Mouse (Mus musculus) induced T-regulatory cell, adult 2 months (primary cell): Measurements from ENCODE around the gene Taar6.

Experiments
- DNase-seq: peaks from one replicate; pipeline ENCODE4 v3.0.0-alpha.2; 2012; ENCODE audit warnings: low read depth

Gene Taar6

GRCm38 (mm10) chr10:23985546-23985945, at the start of gene Taar6:
Taar6 (minus strand) TSS chr10:23985646.
- no peak for DNase-seq

- no peak for DNase-seq
These were observed 45.9 kb upstream of the Taar6 start for GRCm38 (mm10) chr10:24031347-24031746.

DNA sequence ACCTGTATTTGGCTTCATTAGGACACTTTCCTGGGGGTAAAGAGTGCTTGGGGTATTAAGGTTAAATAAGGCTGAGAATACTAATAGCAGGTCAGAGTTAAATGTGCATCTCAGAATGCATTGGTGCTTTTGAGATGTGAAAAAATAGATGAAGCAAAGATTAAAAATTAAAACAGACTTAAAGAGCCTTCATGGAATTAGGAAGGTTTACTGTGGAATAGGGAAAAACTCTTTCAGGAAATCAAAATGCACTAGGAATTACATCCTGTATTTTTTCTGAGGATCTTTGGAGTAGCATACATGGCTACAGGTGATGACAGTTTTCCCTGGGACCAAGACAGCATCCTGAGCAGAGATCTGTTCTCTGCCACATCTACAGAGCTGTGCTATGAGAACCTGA, 41.5 kb upstream of the Taar6 start, which contains the start of gene Taar7d:
Taar7d (plus strand) TSS at position 301 of the 400 bp plus-strand sequence.
- DNase-seq: no peak

DNA sequence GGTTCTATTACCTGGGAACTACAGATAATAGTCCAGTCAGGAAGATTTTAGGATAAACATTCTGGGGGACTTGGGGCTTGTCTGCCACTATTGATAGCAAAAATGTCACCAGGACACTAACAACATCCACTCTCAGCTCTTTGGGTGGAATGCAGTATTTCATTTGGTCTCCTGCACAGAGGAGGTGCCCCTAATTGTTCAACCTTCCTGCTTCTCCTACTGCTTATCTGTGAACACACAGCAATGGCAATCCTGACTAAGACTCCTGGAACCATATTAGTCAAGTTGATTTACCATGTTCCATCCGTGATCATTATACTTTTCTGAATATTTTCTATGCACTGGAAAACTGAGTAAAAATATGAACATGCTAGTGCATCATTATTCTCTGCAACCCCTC, 22.7 kb upstream of the Taar6 start:
- DNase-seq: no peak

- DNase-seq: no peak
These were observed 21.6 kb upstream of the Taar6 start for GRCm38 (mm10) chr10:24007034-24007433.

GRCm38 (mm10) chr10:24006442-24006841, 21.0 kb upstream of the Taar6 start:
- no peak for DNase-seq

DNA sequence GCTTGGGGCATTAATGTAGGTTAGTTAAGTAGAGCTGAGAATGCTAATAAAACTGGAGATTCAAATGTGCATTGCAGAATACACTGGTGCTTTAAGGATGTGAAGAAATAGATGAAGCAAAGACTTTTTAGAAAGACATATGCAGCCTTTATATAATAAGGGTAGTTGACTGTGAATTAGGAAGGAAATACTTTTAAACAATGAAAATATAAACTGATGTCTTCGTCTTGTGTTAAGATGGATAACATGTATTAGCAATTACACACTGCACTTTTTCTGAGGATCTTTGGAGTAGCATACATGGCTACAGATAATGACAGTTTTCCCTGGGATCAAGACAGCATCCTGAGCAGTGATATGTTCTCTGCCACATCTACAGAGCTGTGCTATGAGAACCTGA, 14.2 kb upstream of the Taar6 start, which contains the start of gene Taar7b:
Taar7b (plus strand) TSS at position 301 of the 400 bp plus-strand sequence.
- no peak for DNase-seq

- DNase-seq: no peak
These were observed 7.9 kb upstream of the Taar6 start, which contains the start of gene Taar7a for GRCm38 (mm10) chr10:23993381-23993780. Taar7a (minus strand) TSS chr10:23993481.

DNA sequence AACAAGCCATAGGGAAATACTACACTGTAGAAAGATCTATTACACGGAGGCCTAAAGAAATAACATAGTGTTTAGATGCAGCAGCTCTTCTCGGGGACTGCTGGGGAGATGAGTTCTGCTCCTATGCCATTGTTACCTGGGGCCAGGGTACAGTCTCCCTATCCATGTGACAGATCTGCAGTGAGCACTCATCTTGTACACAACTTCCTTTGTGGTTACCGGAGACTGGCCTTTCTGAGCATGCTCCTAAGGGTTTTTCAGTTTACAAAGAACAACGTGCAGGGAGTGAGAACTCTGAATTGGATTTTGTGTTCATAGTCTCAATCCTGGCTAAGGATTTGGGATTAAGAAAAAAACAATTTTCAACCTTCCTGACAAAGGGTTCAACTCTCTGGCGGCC, 973 bp upstream of the Taar6 start:
- DNase-seq: no peak

DNA sequence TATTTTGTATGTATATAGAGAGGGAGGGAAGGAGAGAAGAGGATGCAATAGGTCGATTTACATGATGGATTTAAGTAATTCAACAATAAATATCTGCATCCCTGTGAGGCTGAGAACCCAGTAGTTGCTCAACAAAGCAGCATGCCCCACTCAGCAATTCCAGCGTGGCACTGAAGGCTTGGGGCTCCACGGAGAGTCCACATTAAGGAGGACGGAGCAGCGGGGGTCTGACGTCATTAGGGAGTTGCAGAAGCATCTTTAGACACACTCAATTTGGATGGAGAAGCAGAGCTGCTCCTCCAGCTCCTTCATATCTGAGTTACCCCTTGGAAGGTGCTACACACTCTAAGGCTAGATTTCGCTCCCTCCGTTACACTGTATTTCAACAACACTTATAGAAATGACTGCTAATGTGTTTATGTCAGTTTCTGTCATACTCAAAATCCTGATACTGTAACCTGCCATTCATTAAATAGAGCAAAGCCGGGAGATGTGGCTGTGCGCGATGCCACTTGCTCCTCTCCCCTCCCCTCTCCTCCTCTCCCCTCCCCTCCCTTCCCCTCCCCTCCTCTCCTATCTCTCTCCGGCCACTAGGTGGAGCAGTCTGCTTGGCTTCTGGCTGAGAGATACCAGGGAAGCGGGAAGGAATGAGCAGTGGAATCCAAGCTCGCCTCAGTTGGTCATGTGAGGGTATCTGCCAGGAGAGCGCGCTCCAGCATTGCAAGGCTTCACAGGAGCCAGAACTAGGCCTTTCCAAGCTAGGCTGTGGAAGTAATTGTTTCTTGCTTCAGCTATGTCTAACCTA, 6.3 kb downstream of the Taar6 start:
- DNase-seq: peak; percentile 45

DNA sequence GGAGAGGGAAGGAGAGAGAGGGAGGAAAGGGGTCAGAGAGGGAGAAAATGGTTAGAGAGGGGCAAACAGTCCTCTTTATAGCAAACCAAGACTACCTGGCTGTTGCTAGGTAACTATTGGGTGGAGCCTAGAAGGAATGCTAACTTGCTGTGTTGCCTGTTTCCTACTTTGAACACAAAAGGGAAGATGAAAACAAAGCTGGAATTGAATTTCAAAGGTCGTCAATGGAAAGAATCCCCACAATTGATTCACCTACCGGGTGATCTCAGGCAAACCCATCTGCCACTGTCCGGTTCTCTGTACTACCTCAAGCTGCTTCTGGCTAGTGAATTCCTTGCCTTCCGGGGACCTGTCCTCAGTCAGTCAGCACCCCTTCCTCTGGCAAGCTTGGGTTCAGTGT, 7.5 kb downstream of the Taar6 start:
- no peak for DNase-seq

DNA sequence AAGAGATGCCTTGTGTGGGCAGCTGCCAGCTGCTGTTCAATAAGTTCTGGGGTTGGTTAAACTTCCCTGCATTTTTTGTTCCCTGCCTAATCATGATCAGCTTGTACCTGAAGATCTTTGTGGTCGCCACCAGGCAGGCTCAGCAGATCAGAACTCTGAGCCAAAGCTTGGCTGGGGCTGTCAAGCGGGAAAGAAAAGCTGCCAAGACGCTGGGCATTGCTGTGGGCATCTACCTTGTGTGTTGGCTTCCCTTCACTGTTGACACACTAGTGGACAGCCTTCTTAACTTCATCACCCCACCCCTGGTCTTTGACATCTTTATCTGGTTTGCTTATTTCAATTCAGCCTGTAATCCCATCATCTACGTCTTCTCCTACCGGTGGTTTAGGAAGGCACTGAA, 14.2 kb downstream of the Taar6 start:
- DNase-seq: no peak

DNA sequence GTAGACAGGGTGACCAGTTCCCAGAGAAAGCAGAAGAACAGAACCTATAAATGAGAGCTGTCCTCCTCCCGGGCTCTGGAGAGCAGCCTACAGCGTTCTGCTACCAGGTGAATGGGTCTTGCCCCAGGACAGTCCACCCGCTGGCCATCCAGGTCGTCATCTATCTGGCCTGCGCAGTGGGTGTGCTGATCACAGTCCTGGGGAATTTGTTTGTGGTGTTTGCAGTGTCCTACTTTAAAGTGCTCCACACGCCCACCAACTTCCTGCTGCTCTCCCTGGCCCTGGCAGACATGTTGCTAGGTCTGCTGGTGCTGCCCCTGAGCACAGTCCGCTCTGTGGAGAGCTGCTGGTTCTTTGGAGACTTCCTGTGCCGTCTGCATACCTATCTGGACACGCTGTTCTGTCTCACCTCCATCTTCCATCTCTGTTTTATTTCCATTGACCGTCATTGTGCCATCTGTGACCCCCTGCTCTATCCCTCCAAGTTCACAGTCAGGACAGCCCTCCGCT, 14.7 kb downstream of the Taar6 start, which contains the start of gene Taar5:
Taar5 (plus strand) TSS at position 51 of the 510 bp plus-strand sequence.
- no peak for DNase-seq

DNA sequence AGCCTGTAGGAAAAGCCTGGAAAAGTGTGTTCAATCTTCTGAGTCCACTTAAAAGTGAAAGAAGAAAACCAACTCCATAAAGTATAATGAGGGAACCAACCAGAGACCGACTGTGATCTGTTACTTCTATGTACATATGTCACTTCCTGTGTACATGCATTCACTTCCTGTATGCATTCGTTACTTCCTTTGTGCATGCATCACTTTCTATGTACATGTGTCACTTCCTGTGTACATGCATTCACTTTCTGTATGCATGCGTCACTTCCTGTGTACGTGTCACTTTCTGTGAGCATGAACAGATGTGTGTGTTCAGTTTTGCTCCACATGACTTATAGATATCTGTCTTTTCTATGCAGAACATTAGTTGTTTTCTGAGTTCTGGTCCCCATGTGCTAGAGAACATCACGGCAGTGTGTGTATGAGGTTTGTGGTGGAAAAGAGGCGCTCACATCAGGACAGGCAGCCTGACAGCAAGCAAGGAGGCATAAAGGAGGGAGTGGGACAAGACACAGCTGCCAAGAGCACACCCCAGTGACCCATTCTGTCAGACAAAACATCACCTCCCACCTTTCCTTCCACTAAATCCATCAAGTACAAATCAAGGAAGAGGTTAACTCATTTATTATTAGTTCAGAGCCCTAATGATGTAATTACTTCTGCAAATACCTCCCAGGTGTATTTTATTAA, 20.4 kb downstream of the Taar6 start:
- DNase-seq: peak; percentile 7

- DNase-seq: no peak
These were observed 22.0 kb downstream of the Taar6 start for GRCm38 (mm10) chr10:23963444-23963843.

DNA sequence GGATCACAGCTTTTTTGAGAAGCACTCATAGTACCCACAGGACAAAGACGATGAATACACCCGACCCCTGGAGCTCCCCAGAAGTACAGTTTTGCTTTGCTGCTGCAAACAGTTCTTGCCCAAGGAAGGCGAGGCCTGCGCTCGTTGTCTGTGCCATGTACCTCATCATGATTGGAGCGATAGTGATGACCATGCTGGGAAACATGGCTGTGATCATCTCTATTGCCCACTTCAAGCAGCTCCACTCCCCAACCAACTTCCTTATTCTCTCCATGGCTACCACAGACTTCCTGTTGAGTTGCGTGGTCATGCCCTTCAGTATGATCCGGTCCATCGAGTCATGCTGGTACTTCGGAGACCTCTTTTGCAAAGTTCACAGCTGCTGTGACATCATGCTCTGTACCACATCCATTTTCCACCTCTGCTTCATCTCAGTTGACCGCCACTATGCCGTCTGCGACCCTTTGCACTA, 25.0 kb downstream of the Taar6 start, which contains the start of gene Taar4:
Taar4 (plus strand) TSS at position 51 of the 472 bp plus-strand sequence.
- DNase-seq: no peak

- no peak for DNase-seq
These were observed 26.4 kb downstream of the Taar6 start for GRCm38 (mm10) chr10:23959071-23959470.

DNA sequence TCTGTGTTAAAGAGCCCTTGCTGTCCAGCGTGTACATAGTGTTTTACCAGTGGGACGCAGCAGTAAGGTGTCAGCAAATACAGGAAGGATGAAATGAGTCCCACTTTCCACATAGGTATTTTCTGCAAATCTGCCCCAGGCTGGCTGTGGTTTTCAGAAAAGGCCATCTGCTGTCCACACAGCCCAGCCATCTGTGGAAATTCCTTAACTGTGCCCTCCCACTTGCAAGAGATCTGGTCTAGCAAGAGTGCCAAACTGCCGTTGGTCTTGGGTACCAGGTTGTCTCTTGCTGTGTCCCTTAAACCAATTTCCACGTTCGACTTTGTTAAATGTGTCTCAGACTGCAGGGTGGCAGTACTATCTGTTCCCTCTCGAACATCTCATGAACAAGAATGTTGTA, 33.7 kb downstream of the Taar6 start:
- no peak for DNase-seq

GRCm38 (mm10) chr10:23949508-23950005, 35.9 kb downstream of the Taar6 start, which contains the start of gene Taar3:
Taar3 (plus strand) TSS chr10:23949558.
- DNase-seq: no peak

DNA sequence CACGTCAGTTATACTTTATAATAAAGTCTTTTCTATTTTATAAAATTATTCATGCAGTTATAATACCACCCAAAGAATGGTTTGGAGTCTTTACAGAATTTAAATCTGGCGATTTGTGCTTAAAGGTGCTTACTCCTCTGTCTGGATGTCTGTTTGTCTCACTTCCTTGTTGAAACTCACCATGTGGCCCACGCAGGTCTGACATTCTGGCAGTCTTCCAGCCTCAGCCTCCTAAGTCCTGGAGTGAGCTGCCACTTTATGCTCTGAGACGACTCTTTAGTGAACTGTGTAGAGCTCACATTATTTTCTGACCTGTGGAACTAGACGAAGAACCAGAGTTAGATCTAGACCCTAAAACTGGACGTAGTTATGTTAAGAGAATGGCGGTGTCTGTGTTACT, 37.4 kb downstream of the Taar6 start:
- no peak for DNase-seq

GRCm38 (mm10) chr10:23942465-23942864, 43.0 kb downstream of the Taar6 start:
- peak; percentile 35 for DNase-seq

DNA sequence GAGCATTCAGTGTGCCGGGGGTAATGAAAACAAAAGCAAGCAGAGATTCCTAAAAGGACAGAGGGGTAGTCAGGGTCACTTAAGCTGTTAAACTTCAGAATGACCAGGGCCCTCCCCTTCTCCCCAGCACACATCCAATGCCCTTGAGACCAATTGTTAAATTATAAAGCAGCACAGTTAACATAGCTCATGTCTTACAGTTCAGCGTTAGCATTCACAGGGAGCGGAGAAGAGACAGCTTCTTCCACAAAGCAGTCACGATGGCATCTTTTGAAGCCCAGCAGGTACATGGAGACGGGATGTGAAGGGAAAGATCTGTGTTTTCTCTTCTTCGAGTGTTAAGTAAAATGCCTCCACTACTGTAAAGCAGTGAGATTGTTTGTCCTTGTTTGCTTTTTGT, 47.1 kb downstream of the Taar6 start, which contains the start of gene Taar2:
Taar2 (plus strand) TSS at position 261 of the 400 bp plus-strand sequence.
- no peak for DNase-seq
